Mouse (Mus musculus): ENCODE data around the gene Scand1. TPM values are rescaled to one million over a fixed set of nuclear protein-coding genes. Genes with fewer than 3 reads are reported as not detected.

Gene Scand1
- polyA plus RNA-seq, 1 experiment from 2014 or later, result 68.7 TPM

DNA sequence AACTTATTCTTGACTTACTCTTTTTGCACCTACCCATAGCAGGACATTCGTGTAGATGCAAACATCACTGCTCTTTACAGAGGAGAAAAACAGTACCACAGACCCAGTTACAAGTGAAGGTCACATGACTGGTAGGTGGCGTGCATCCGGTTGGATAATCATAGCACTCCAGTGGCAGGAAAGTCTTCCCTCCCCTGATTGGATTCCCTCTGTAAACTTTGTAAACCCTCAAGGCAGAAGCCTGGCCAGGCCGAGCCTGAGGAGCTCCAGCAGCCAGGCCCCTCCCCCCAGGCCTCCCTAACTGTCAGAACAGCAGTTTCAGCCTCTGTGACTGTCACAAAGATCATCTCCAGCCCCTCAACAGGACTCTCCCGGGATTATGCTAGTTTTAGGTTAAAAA lies 12.2 kb upstream of the Scand1 start:
- H3K27ac ChIP-seq, result peak overlapping the region; percentile 77

DNA sequence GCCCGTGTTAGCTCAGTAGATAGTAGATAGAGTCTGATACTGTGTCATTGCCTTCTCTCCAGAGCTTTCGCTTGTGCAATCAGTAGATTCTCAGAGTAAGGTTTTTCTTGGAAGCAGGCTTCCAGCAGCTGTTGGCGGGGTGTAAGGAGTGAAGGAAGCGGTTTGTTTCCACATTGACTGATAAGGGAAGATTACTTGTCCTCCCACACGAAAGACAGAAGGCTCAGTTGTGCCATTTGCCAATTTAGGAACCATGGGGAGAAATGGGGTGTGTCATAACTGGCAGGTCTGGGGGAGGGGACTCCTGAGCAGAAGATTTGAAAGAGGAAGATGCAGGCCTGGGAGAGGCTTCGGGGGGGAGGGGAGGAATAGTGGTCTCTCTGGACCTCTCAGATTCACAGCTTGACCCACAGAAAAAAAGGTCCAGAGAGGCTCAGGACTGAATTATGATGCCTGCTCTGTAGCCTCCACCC lies 11.6 kb upstream of the Scand1 start:
- H3K27ac ChIP-seq, result peak overlapping the region; percentile 77
- H3K4me2 ChIP-seq, result peak overlapping the region; percentile 36
- H3K4me3 ChIP-seq (replicated peaks), result no peak overlapping the region
- H3K9ac ChIP-seq, result no peak overlapping the region
- ATAC-seq (replicated peaks; ENCODE audit: low FRiP score), result peak; percentile 54
- no peaks in the 10 kb centered on the region for H3K9me3 ChIP-seq (replicated peaks)
- peaks cover 6% of the 10 kb centered on the region; the same call in 1 of the 2 replicates for H3K36me3 ChIP-seq
- 18% methylated on average over 6 of the region's 6 CpGs for WGBS
- H3K4me1 ChIP-seq, result peaks cover 16% of the 10 kb centered on the region
- H3K27me3 ChIP-seq, result no peaks in the 10 kb centered on the region

More for the DNA sequence above, 12.2 kb upstream of the Scand1 start:
- H3K4me2 ChIP-seq, result peak overlapping the region; percentile 36
- no peaks in the 10 kb centered on the region for H3K9me3 ChIP-seq (replicated peaks)
- 18% methylated on average over 5 of the region's 5 CpGs for WGBS
- peak; percentile 87 for ATAC-seq (replicated peaks; ENCODE audit: low FRiP score)
- H3K36me3 ChIP-seq, result peaks cover 6% of the 10 kb centered on the region; the same call in 1 of the 2 replicates
- H3K4me3 ChIP-seq (replicated peaks), result no peak overlapping the region
- peaks cover 16% of the 10 kb centered on the region for H3K4me1 ChIP-seq
- H3K9ac ChIP-seq, result no peak overlapping the region
- H3K27me3 ChIP-seq, result no peaks in the 10 kb centered on the region

DNA sequence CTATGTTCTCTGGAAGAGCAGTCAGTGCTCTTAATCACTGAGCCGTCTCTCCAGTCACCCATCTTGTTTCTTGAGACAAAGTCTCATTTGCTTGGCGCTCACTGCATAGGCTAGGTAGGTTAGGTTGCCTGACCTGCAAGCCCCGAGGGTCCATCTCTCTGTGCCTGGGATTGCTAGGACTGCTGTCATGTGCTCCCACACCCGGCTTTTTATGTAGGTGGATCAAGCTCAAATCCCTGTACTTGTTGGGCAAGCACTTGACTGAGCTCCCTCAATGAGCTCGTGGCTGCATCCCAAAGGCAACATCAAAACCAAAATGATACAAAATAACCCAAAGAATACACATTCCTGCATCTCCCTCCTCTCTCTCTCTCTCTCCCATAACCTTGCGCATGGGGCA lies 9.0 kb upstream of the Scand1 start:
- no peak overlapping the region for H3K4me3 ChIP-seq (replicated peaks)
- no peak overlapping the region for H3K4me2 ChIP-seq
- no peak for ATAC-seq (replicated peaks; ENCODE audit: low FRiP score)
- no peaks in the 10 kb centered on the region for H3K27me3 ChIP-seq
- WGBS, result 85% methylated on average over 6 of the region's 6 CpGs
- H3K36me3 ChIP-seq, result peaks cover 6% of the 10 kb centered on the region; the same call in 1 of the 2 replicates
- H3K27ac ChIP-seq, result no peak overlapping the region
- H3K9me3 ChIP-seq (replicated peaks), result no peaks in the 10 kb centered on the region
- no peak overlapping the region for H3K9ac ChIP-seq
- peaks cover 16% of the 10 kb centered on the region for H3K4me1 ChIP-seq

GRCm38 (mm10) chr2:156318491-156318890 lies 6.0 kb upstream of the Scand1 start:
- no peak for ATAC-seq (replicated peaks; ENCODE audit: low FRiP score)
- H3K4me3 ChIP-seq (replicated peaks), result no peak overlapping the region

GRCm38 (mm10) chr2:156314811-156315210 lies 2.3 kb upstream of the Scand1 start:
- Histone ChIP-seq H3K4me2 (no peak overlapping the region), H3K27me3 (no peaks in the 10 kb centered on the region), H3K9ac (no peak overlapping the region), H3K9me3 (replicated peaks) (no peaks in the 10 kb centered on the region), H3K4me1 (peaks cover 12% of the 10 kb centered on the region; the same call in 1 of the 2 replicates), H3K36me3 (0 out of 2 replicates have a peak, but pooled peaks cover 6% of the 10 kb centered on the region), H3K27ac (no peak overlapping the region), H3K4me3 (replicated peaks) (no peak overlapping the region)
- ATAC-seq (replicated peaks; ENCODE audit: low FRiP score), result no peak
- 92% methylated on average over 6 of the region's 6 CpGs for WGBS

More at GRCm38 (mm10) chr2:156318491-156318890, 6.0 kb upstream of the Scand1 start:
- no peak overlapping the region for H3K4me2 ChIP-seq
- H3K4me1 ChIP-seq, result 0 out of 2 replicates have a peak, but pooled peaks cover 1% of the 10 kb centered on the region
- no peak overlapping the region for H3K9ac ChIP-seq
- no peak overlapping the region for H3K27ac ChIP-seq
- H3K27me3 ChIP-seq, result no peaks in the 10 kb centered on the region
- no peaks in the 10 kb centered on the region for H3K9me3 ChIP-seq (replicated peaks)
- peaks cover 6% of the 10 kb centered on the region; the same call in 1 of the 2 replicates for H3K36me3 ChIP-seq

GRCm38 (mm10) chr2:156313153-156313552 lies 649 bp upstream of the Scand1 start:
- no peak for ATAC-seq (replicated peaks; ENCODE audit: low FRiP score)
- H3K9ac ChIP-seq, result peak overlapping the region; percentile 83
- H3K4me1 ChIP-seq, result peaks cover 12% of the 10 kb centered on the region; the same call in 1 of the 2 replicates
- 56% methylated on average over 3 of the region's 3 CpGs for WGBS
- H3K36me3 ChIP-seq, result peaks cover 12% of the 10 kb centered on the region
- no peaks in the 10 kb centered on the region for H3K9me3 ChIP-seq (replicated peaks)
- peak overlapping the region; percentile 78 for H3K4me3 ChIP-seq (replicated peaks)
- peak overlapping the region; percentile 99 for H3K27ac ChIP-seq
- no peaks in the 10 kb centered on the region for H3K27me3 ChIP-seq
- H3K4me2 ChIP-seq, result peak overlapping the region; percentile 89

DNA sequence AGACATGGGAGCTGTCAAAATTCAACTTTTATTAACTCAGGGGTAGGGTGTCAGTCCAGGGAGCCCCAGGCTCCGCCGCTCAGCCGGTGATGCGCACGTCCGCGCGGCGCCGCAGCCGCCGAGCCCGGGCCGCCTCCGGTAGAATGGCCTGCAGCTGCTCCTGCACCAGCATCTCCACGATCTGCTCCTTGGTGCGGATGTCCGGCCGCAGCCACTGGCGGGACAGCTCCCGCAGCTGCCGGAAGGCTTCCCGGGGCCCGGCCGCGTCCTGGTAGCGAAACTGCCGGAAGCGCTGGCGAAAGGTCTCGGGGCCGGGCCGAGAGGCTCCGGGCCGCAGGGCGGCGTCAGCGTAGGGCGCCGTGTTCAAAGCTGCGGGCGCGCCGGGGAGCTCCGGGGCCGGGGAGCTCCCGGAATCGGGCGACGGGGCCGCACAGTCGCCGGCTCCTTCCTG lies 638 bp downstream of the Scand1 start:
- Histone ChIP-seq H3K27me3 (no peaks in the 10 kb centered on the region), H3K36me3 (peaks cover 24% of the 10 kb centered on the region), H3K4me2 (peak overlapping the region; percentile 89), H3K9ac (peak overlapping the region; percentile 83), H3K27ac (peak overlapping the region; percentile 99), H3K4me1 (peaks cover 12% of the 10 kb centered on the region; the same call in 1 of the 2 replicates), H3K4me3 (replicated peaks) (peak overlapping the region; percentile 78), H3K9me3 (replicated peaks) (no peaks in the 10 kb centered on the region)
- ATAC-seq (replicated peaks; ENCODE audit: low FRiP score), result peak; percentile 75
- WGBS, result under 1% methylated on average over 53 of the region's 53 CpGs

- Histone ChIP-seq H3K27me3 (no peaks in the 10 kb centered on the region), H3K36me3 (peaks cover 28% of the 10 kb centered on the region), H3K4me1 (peaks cover 12% of the 10 kb centered on the region; the same call in 1 of the 2 replicates), H3K4me2 (peak overlapping the region; percentile 89), H3K27ac (peak overlapping the region; percentile 99), H3K9me3 (replicated peaks) (no peaks in the 10 kb centered on the region), H3K9ac (peak overlapping the region; percentile 83), H3K4me3 (replicated peaks) (peak overlapping the region; percentile 78)
- no peak for ATAC-seq (replicated peaks; ENCODE audit: low FRiP score)
- 20% methylated on average over 8 of the region's 8 CpGs for WGBS
Measured at GRCm38 (mm10) chr2:156311441-156311840, 1.1 kb downstream of the Scand1 start.

- Histone ChIP-seq H3K9me3 (replicated peaks) (no peaks in the 10 kb centered on the region), H3K4me3 (replicated peaks) (peak overlapping the region; percentile 78), H3K36me3 (peaks cover 33% of the 10 kb centered on the region), H3K27ac (no peak overlapping the region), H3K4me2 (peak overlapping the region; percentile 89; the same call in 1 of the 2 replicates), H3K27me3 (no peaks in the 10 kb centered on the region), H3K4me1 (peaks cover 12% of the 10 kb centered on the region; the same call in 1 of the 2 replicates), H3K9ac (no peak overlapping the region)
- 90% methylated on average over 5 of the region's 5 CpGs for WGBS
- no peak for ATAC-seq (replicated peaks; ENCODE audit: low FRiP score)
Measured at GRCm38 (mm10) chr2:156310945-156311344, 1.6 kb downstream of the Scand1 start.

DNA sequence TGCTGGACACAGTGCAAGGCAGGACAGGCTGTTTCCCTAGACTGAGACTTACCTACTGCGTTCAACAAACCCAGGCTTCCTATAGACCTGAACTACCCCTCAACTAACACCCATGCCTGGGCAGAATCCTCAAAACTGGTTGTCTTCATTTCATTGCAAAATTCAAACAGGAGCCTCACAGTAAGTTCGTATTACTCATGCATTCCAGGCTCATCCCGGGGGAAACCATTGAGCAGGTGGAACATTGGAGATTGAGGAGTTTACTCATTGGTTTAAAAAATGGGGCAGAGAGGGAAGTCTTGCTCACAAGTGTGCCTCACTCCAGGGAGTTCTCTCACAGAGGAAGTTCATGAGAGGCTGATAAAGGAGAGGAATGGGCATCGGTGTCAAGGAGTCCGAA lies 2.0 kb downstream of the Scand1 start:
- peaks cover 12% of the 10 kb centered on the region; the same call in 1 of the 2 replicates for H3K4me1 ChIP-seq
- no peaks in the 10 kb centered on the region for H3K9me3 ChIP-seq (replicated peaks)
- no peak overlapping the region for H3K4me2 ChIP-seq
- 92% methylated on average over 5 of the region's 5 CpGs for WGBS
- H3K27ac ChIP-seq, result no peak overlapping the region
- no peak overlapping the region for H3K9ac ChIP-seq
- ATAC-seq (replicated peaks; ENCODE audit: low FRiP score), result no peak
- H3K27me3 ChIP-seq, result no peaks in the 10 kb centered on the region
- H3K36me3 ChIP-seq, result peaks cover 36% of the 10 kb centered on the region
- H3K4me3 ChIP-seq (replicated peaks), result no peak overlapping the region

- ATAC-seq (replicated peaks; ENCODE audit: low FRiP score), result no peak
- 94% methylated on average over 5 of the region's 5 CpGs for WGBS
- H3K9ac ChIP-seq, result no peak overlapping the region
Measured at GRCm38 (mm10) chr2:156309948-156310347, 2.6 kb downstream of the Scand1 start.

GRCm38 (mm10) chr2:156307261-156307660 lies 5.2 kb downstream of the Scand1 start:
- Histone ChIP-seq H3K4me1 (0 out of 2 replicates have a peak, but pooled peaks cover 6% of the 10 kb centered on the region), H3K36me3 (peaks cover 67% of the 10 kb centered on the region), H3K4me3 (replicated peaks) (no peak overlapping the region), H3K4me2 (no peak overlapping the region), H3K9ac (no peak overlapping the region), H3K27me3 (no peaks in the 10 kb centered on the region), H3K27ac (no peak overlapping the region), H3K9me3 (replicated peaks) (no peaks in the 10 kb centered on the region)
- no peak for ATAC-seq (replicated peaks; ENCODE audit: low FRiP score)
- WGBS, result 70% methylated on average over 5 of the region's 5 CpGs

More at GRCm38 (mm10) chr2:156309948-156310347, 2.6 kb downstream of the Scand1 start:
- Histone ChIP-seq H3K4me2 (no peak overlapping the region), H3K9me3 (replicated peaks) (no peaks in the 10 kb centered on the region), H3K4me3 (replicated peaks) (no peak overlapping the region), H3K27me3 (no peaks in the 10 kb centered on the region), H3K36me3 (peaks cover 41% of the 10 kb centered on the region), H3K27ac (no peak overlapping the region), H3K4me1 (peaks cover 12% of the 10 kb centered on the region; the same call in 1 of the 2 replicates)

All from kidney, embryonic 15.5 days (tissue).